Mouse (Mus musculus): ENCODE measurements at regions not wholly inside any gene's neighbourhood (a gene's known extent, or its start where the extent isn't known, plus 50 kb on each side); places are given as distances from the start of the nearest gene placed in this dataset.
A peak's percentile ranks its signal among the peaks of the same experiment; 100 is the strongest.

DNA sequence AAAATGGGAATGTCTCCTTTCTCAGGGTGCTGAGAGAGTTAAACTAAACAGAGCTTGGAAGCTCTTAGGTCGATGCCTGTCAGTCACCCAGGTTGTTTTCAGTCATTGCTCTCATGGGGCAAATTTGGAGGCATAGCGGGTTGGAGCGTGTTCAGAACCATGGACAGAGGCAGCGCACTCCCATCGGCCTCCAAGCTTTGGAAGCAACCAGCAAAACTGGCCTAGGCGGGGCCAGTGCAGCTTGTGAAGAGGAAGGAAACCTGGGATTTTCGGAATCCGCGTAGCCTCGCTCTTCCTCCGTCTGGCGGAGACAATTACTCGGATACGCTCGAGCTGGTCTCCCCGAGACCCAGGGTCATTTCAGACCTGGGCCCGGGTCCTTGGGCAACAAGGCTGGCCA, 63.4 kb upstream of the Pax2 start:
- DNase-seq = peak; percentile 71

DNA sequence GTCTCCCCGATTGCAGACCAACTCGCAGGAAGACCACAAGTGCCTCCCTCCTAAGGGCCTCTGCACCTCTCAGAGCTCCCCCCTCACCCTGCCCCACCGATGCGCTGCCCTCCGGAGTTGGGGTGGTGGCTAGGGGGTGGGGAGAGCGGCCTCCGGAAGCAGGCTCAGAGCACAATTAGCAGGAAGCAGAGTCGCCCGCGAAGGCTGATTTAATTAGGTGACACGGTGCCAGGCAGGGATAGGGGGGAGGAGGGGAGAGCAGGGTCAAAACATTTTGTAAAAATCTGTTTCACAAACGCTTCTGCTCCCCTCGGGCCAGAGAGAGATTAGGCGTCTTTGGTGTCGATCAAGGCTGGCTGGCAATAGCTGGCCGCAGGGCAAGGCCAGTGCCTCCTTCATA, 63.0 kb upstream of the Pax2 start:
- no peak for DNase-seq

DNA sequence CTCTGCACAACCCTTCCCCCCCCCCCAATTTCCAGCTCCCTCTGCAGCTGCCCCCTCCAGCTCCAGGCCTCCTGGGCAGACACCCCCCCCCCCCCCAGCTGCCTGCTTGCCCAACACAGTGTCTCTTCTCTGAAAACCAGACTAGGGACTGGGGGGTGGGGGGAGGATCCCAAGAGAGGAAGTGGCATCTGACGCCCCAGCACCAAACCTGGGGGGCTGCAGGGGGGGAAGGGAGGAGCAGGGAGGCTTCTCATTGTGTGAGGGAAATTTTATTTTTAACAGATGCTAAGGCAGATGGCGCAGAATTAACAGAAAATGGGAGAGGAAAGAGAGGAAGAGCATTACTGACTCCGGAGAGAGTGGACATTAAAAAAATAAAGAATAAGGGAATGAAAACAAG, 60.5 kb upstream of the Pax2 start:
- no peak for DNase-seq

DNA sequence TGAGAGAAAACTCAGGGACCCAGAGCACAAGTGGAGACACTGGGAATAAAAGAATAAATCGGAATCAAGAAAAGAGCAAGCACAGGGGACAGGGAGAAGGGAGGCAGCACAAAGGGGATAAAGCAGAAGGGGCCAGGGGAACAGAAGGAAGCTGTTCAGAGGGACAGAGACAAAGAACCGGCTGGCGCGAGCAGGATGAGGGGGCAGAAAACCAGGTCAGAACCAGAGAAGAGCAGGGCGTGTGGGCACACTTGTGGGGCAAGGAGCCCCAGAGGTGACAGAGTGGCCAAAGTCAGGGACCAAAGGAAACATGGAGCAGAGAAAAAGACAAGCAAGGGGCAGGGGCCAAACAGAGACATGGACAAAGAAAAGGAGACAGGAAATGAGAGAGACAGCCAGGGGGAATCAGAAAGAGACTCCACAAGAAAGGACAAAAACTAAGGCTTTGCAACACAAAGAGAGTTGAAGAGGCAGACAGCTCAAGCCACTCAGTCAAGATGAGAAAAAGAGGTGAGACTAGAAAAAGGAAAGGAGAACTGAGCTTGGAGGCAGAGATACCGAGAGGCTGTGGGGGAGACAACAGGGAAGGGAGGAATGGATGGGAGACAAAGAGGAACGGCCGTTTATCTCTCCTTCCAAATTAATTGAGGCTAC, 59.7 kb upstream of the Pax2 start:
- no peak for DNase-seq

DNA sequence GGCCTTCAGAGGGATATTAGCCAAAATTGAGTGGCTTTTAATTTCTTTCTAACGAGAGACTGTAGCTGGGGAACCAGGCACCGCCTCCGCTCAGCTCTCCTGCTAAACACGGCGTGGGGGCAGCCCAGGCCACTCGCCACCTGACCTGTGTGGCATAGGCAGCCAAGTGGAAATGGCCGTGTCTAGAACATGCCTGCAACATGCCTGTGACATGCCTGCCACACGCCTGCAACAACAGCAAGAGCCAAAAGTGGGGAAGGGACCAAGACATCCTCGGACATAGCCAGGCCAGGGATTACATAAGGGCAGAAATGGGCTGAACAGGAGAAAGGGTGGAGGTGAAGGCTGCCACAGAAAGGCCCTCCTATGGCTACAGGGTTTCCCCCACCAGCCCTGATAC, 59.1 kb upstream of the Pax2 start:
- no peak for DNase-seq

DNA sequence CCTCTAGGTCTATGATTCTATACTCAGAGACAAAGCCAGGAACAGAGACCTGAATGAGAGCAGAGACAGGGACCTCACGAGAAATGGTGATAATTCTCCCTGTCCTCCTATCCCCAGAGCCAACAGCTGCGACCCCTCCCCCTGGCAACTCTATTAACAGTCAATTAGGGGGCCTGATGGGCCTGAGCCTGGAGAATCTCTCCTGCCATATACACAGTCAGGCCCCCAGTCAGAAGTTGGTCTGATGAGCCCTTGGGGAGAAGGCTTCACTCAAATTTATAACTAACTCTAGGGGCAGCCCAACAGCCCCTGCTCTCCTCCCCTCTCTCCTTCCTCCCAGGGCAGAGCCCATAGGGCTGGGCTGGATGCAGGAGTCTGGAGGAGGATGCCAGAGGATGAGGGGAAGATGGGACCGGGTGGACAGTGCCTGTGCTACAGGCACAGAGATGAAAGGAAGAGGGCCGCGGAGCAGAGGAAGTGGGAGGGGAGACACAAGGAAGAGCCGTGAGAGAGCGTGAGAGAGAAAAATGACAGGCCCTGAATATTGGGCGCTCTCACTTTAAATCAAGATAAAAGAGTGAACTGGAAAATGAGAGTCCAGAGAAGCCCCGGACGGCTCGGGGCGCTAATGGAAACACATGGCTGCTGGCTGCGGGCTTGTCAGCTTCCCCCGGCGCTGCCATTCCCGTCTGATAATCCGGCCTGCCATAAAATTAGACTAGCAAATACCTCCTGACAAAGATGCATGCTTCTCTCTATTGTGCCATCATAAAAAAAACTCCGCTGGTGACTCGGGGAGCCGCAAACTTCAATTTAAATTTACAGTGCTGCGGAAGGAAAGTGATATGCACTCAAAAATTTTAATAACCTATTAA, 57.2 kb upstream of the Pax2 start:
- no peak for DNase-seq
